Mouse (Mus musculus) stomach, embryonic 14.5 days (tissue): Measurements from ENCODE around the gene Lrrc43. TPM values are rescaled to one million over a fixed set of nuclear protein-coding genes. Genes with fewer than 3 reads are reported as not detected.

Source experiments
- ATAC-seq: fragments of 200-750 bp; cut with Nextera tagmentation; 2 replicates; pipeline ENCODE4 v1.8.0; 2017; ENCODE audit warnings: low read depth, moderate TSS enrichment; ENCODE audit not compliant: insufficient number of reproducible peaks, insufficient read depth, low FRiP score
- H3K27ac ChIP-seq: fragments of 300-500 bp; sonication (generic); 2 replicates; pipeline ENCODE4 v1.5.1; 2014; ENCODE audit warnings: mild to moderate bottlenecking, low read length, moderate library complexity, mixed read lengths
- H3K27me3 ChIP-seq: fragments of 300-500 bp; sonication (generic); 2 replicates; pipeline ENCODE4 v1.6.1; 2014; ENCODE audit warnings: low read length, control low read depth, mixed read lengths; ENCODE audit not compliant: control insufficient read depth, insufficient read depth
- H3K36me3 ChIP-seq: fragments of 300-500 bp; sonication (generic); 2 replicates; pipeline ENCODE4 v1.6.1; 2014; ENCODE audit warnings: mild to moderate bottlenecking, control low read depth, low read length, moderate library complexity, mixed read lengths; ENCODE audit not compliant: control insufficient read depth, insufficient read depth
- H3K4me1 ChIP-seq: fragments of 300-500 bp; sonication (generic); 2 replicates; pipeline ENCODE4 v1.6.1; 2014; ENCODE audit warnings: low read length, control low read depth, mixed read lengths; ENCODE audit not compliant: control insufficient read depth, insufficient read depth
- H3K4me2 ChIP-seq: fragments of 300-500 bp; sonication (generic); replicated peaks from 2 replicates; pipeline ENCODE4 v1.6.1; 2014; ENCODE audit warnings: low read depth, low read length, control low read depth
- H3K4me3 ChIP-seq: fragments of 300-500 bp; sonication (generic); 2 replicates; pipeline ENCODE4 v1.5.1; 2014; ENCODE audit warnings: low read depth, low read length, control low read depth
- H3K9ac ChIP-seq: fragments of 300-500 bp; sonication (generic); replicated peaks from 2 replicates; pipeline ENCODE4 v1.6.1; 2014; ENCODE audit warnings: low read depth, mild to moderate bottlenecking, control low read depth, low read length, moderate library complexity, mixed read lengths
- H3K9me3 ChIP-seq: fragments of 300-500 bp; sonication (generic); 2 replicates; pipeline ENCODE4 v1.6.1; 2016; ENCODE audit warnings: low read depth, low read length, control low read depth; ENCODE audit not compliant: control insufficient read depth
- WGBS: fragments of 180-500 bp; shearing (Covaris S2); extraction: QIAGEN DNeasy Blood & Tissue Kit; methylation state at CpG from one replicate; pipeline ENCODE4 v1.1.7; 2014; 5-methylcytosine and 5-hydroxymethylcytosine counted together
- polyA plus RNA-seq: library from polyadenylated mRNA; unstranded; fragments of >200 nt; fragmentation: Nextera tagmentation; extraction: Ambion mirVana; gene quantifications from 2 replicates; pipeline ENCODE4 v1.2.1, GENCODE M21; 2014

Lrrc43 gene
- polyA plus RNA-seq, 1 experiment from 2014 or later, result not detected

DNA sequence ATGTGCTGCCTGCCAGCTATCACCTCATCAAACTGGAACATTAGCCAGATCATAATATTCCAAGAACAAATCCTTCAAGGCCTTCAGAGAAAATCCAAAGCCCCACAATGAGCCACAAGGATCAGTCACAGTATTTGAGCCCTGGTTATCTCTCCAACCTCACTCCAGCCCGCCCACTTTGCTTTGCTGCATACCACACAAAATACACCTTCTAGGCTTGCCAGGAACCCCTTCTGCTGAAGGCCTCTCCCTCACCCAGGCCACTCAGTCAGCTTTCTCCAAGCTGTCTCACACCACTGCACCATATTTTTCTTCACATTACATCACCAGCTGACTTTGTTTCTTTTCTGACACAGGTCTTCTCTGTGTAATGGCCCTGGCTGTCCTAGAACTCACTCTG is 33.1 kb downstream of the Lrrc43 start:
- H3K9me3 ChIP-seq, result no peaks in the 10 kb centered on the region
- WGBS, result 81% methylated on average over 1 of the region's 1 CpGs
- no peak overlapping the region for H3K9ac ChIP-seq
- H3K36me3 ChIP-seq, result peaks cover 8% of the 10 kb centered on the region
- no peak overlapping the region for H3K4me2 ChIP-seq
- no peaks in the 10 kb centered on the region for H3K27me3 ChIP-seq
- no peak overlapping the region for H3K4me3 ChIP-seq
- no peak for ATAC-seq
- H3K4me1 ChIP-seq, result peaks cover 10% of the 10 kb centered on the region
- H3K27ac ChIP-seq, result no peak overlapping the region

DNA sequence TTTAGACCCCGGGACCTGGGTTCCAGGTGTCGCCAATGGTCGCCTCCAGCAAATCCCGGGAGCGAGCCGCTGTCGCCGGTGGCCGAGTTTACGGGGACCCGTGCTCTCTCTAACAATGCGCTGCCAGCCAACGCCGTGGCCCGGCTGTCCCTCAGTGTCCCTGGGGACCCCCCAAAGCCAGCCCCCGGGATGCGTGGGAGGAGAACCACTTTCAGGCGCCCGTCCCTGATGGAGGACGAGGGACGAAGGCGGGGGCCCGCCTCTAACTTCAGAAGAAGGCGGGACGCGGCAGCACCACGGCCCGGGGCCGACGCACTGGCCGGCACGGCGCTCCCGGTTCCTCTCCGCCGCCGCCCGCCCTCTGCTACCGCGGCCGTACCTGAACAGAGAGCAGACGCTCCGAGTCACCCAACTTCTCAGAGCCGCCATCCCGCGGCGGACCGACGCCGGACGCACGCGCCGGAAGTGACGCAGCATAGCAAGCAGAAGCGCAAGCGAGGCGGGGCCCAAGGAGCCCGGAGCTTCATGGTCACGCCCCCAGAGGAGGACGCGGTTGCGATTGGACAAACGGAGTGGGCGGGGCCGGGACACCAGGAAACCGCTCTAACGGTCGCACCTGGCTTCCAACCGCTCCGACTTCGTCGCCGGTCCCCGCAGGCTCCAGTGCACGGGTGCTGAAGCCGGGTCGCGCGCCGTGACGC is 34.7 kb downstream of the Lrrc43 start, which contains the start of gene Diablo:
TSS of gene Diablo (minus strand) at position 485 of the 701 bp plus-strand sequence.
- Histone ChIP-seq H3K9me3 (no peaks in the 10 kb centered on the region), H3K4me3 (peak within 1 kb of the TSS; percentile 78), H3K27ac (no peak within 1 kb of the TSS), H3K4me1 (peaks cover 10% of the 10 kb centered on the region), H3K9ac (peak within 1 kb of the TSS; percentile 66), H3K4me2 (peak within 1 kb of the TSS; percentile 96), H3K27me3 (no peaks in the 10 kb centered on the region), H3K36me3 (no peaks in the 10 kb centered on the region; the same call in 1 of the 2 replicates)
- ATAC-seq, result peak; percentile 99
- WGBS, result under 1% methylated on average over 80 of the region's 82 CpGs

DNA sequence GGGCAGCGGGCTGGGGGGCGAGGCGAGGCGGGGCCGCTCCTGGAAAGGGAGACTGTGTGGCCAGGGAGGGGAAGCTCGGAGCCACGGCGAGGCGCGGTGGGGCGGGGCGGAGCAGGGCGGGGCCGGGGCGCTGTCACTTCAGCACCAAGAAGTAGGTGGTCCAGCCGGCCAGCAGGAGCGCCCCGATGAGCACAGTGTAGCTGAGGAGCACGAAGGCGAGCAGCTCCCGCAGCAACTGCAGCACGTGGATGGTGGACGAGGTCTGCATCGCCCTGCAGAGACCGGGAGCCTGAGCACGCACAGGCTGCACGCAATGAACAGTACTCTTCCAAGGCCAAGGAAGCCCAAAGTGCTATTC is 35.3 kb downstream of the Lrrc43 start:
- no peaks in the 10 kb centered on the region for H3K27me3 ChIP-seq
- H3K9me3 ChIP-seq, result no peaks in the 10 kb centered on the region
- H3K36me3 ChIP-seq, result no peaks in the 10 kb centered on the region; the same call in 1 of the 2 replicates
- peaks cover 9% of the 10 kb centered on the region for H3K4me1 ChIP-seq
- no peak overlapping the region for H3K27ac ChIP-seq
- H3K9ac ChIP-seq, result no peak overlapping the region
- peak; percentile 96 for ATAC-seq
- under 1% methylated on average over 27 of the region's 27 CpGs for WGBS
- peak overlapping the region; percentile 43 for H3K4me2 ChIP-seq
- H3K4me3 ChIP-seq, result peak overlapping the region; percentile 78

GRCm38 (mm10) chr5:123525281-123525680 is 36.2 kb downstream of the Lrrc43 start, which contains the start of gene Gm49027:
Gm49027 (minus strand) TSS chr5:123525488.
- 83% methylated on average over 7 of the region's 7 CpGs for WGBS
- peaks cover 6% of the 10 kb centered on the region; the same call in 1 of the 2 replicates for H3K36me3 ChIP-seq
- H3K9me3 ChIP-seq, result no peaks in the 10 kb centered on the region
- no peak within 1 kb of the TSS for H3K9ac ChIP-seq
- ATAC-seq, result no peak
- H3K4me2 ChIP-seq, result peak within 1 kb of the TSS; percentile 43
- no peaks in the 10 kb centered on the region for H3K27me3 ChIP-seq
- H3K4me3 ChIP-seq, result peak within 1 kb of the TSS; percentile 78
- H3K27ac ChIP-seq, result no peak within 1 kb of the TSS
- peaks cover 7% of the 10 kb centered on the region for H3K4me1 ChIP-seq

DNA sequence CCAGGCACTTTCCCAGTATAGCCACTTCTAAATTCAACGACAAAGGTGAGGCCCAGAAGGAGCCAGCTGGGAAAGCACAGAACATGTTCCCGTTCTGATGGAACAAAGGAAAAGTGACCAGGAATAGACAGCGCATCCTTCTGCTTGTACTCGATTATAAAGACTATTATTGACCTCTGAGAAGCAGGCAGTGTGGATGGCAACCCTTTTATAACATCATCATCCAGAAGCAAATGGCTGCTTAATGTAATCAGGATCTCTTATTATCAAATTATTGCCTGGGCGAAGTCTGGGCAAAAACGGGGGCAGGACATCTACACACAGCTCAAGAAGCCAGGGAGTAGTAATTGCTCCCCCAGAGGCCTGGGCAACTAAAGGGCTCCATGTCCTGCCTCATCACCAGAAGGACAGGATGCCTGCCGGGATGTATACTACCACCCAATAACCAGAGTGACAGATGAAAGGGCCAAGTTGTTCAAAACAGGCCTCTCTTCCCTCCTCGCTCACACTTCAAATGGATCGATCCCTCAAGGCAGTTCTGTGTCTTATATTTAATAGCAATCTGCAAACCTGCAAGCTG is 36.9 kb downstream of the Lrrc43 start:
- H3K9me3 ChIP-seq, result no peaks in the 10 kb centered on the region
- peaks cover 8% of the 10 kb centered on the region; the same call in 1 of the 2 replicates for H3K36me3 ChIP-seq
- H3K4me3 ChIP-seq, result no peak overlapping the region
- no peak overlapping the region for H3K27ac ChIP-seq
- H3K27me3 ChIP-seq, result no peaks in the 10 kb centered on the region
- H3K4me1 ChIP-seq, result peaks cover 7% of the 10 kb centered on the region
- 90% methylated on average over 9 of the region's 9 CpGs for WGBS
- no peak overlapping the region for H3K4me2 ChIP-seq
- H3K9ac ChIP-seq, result no peak overlapping the region
- ATAC-seq, result no peak

- no peak overlapping the region for H3K4me2 ChIP-seq
- H3K9ac ChIP-seq, result no peak overlapping the region
- peaks cover 3% of the 10 kb centered on the region; the same call in 1 of the 2 replicates for H3K4me1 ChIP-seq
- no peak overlapping the region for H3K27ac ChIP-seq
- H3K9me3 ChIP-seq, result no peaks in the 10 kb centered on the region
- WGBS, result 74% methylated on average over 7 of the region's 7 CpGs
- peaks cover 23% of the 10 kb centered on the region for H3K36me3 ChIP-seq
- H3K4me3 ChIP-seq, result no peak overlapping the region
- no peaks in the 10 kb centered on the region for H3K27me3 ChIP-seq
- no peak for ATAC-seq
Observed at GRCm38 (mm10) chr5:123528641-123529040, 39.5 kb downstream of the Lrrc43 start.

- Histone ChIP-seq H3K4me1 (no peaks in the 10 kb centered on the region), H3K36me3 (peaks cover 23% of the 10 kb centered on the region), H3K27me3 (no peaks in the 10 kb centered on the region), H3K9ac (no peak overlapping the region), H3K27ac (no peak overlapping the region), H3K4me3 (no peak overlapping the region), H3K9me3 (no peaks in the 10 kb centered on the region), H3K4me2 (no peak overlapping the region)
- ATAC-seq, result no peak
- 86% methylated on average over 8 of the region's 8 CpGs for WGBS
Observed at GRCm38 (mm10) chr5:123530056-123530455, 41.0 kb downstream of the Lrrc43 start.

DNA sequence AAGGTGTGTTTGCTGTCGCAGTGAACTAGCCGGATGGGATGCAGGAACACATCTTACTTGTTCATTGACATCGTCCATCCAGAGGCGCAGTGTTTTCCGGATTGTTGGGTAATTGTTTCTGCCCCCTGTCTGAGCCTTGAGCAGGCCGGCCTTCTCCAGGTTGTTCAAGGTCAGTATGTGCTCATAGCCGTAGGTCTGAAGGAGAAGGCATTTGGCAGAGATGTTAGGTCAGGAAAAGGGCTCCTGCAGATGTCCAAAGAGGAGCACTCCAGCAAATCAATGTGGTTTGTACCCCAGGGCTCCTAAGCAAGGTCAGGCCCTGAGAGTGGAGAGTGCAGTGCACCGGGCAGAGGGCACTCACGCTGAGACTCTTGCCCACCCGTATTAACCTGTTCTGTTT is 44.7 kb downstream of the Lrrc43 start:
- WGBS, result 90% methylated on average over 10 of the region's 10 CpGs
- no peaks in the 10 kb centered on the region for H3K27me3 ChIP-seq
- H3K4me2 ChIP-seq, result no peak overlapping the region
- H3K27ac ChIP-seq, result no peak overlapping the region
- H3K4me3 ChIP-seq, result no peak overlapping the region
- H3K9ac ChIP-seq, result no peak overlapping the region
- H3K4me1 ChIP-seq, result no peaks in the 10 kb centered on the region
- no peaks in the 10 kb centered on the region for H3K9me3 ChIP-seq
- peaks cover 27% of the 10 kb centered on the region for H3K36me3 ChIP-seq
- no peak for ATAC-seq
